In genomic region chr15:101339537-101339936, GRCm38 (mm10) we compare ENCODE assay signal across 8 mouse cellular contexts. TPM values are rescaled to one million over a fixed set of nuclear protein-coding genes. Genes with fewer than 3 reads are reported as not detected.
DNase-seq lines count a peak whose midpoint lies in the region; ATAC-seq and TF ChIP-seq lines count a peak whose summit lies in the region.

No protein-coding gene starts in this region.

- no peak overlapping the region for H3K4me3 ChIP-seq in forebrain, embryonic 13.5 days
- no peak overlapping the region for H3K4me3 ChIP-seq in liver, embryonic 16.5 days (ENCODE audit: low read depth, low read length)
- no peak overlapping the region for H3K4me3 ChIP-seq in neural tube, embryonic 15.5 days (replicated peaks)
- no peak overlapping the region for H3K4me3 ChIP-seq in testis, adult 2 months (ENCODE audit: control insufficient read depth, low read depth, low read length)

- H3K4me1 ChIP-seq in forebrain, embryonic 13.5 days: peaks cover 6% of the 10 kb centered on the region
- peaks cover 3% of the 10 kb centered on the region for H3K4me1 ChIP-seq in liver, embryonic 16.5 days (ENCODE audit: control insufficient read depth, low read depth, low read length)
- no peaks in the 10 kb centered on the region for H3K4me1 ChIP-seq in neural tube, embryonic 15.5 days
- peaks cover 2% of the 10 kb centered on the region; the same call in 1 of the 2 replicates for H3K4me1 ChIP-seq in testis, adult 2 months (ENCODE audit: control insufficient read depth, insufficient read depth, low read length)

- no peak overlapping the region for H3K9ac ChIP-seq in forebrain, embryonic 13.5 days
- H3K9ac ChIP-seq in liver, embryonic 16.5 days (ENCODE audit: low read depth, low read length): no peak overlapping the region
- no peak overlapping the region for H3K9ac ChIP-seq in neural tube, embryonic 15.5 days (replicated peaks)

- ATAC-seq in CD4-positive, CD25-positive, alpha-beta regulatory T cell, adult 4 months: peak; percentile 57
- ATAC-seq in forebrain, embryonic 13.5 days: peak; percentile 95
- 0 out of 2 replicates have a peak, but pooled peaks have one; percentile 37 for ATAC-seq in liver, embryonic 16.5 days (ENCODE audit: low read depth)
- peak; percentile 93 for ATAC-seq in neural tube, embryonic 15.5 days (ENCODE audit: low FRiP score)

- intact Hi-C loops in heart, postnatal 10 days (cut with DNase I): loop anchor here (1.0 to 10.0 kb wide), 5 partner anchors 47 to 728 kb away; no protein-coding TSS in a partner anchor

- H3K27me3 ChIP-seq in forebrain, embryonic 13.5 days: 0 out of 2 replicates have a peak, but pooled peaks cover 4% of the 10 kb centered on the region
- H3K27me3 ChIP-seq in liver, embryonic 16.5 days (ENCODE audit: control insufficient read depth, insufficient read depth, low read depth, low read length): no peaks in the 10 kb centered on the region
- peaks cover 7% of the 10 kb centered on the region for H3K27me3 ChIP-seq in neural tube, embryonic 15.5 days (replicated peaks)
- H3K27me3 ChIP-seq in testis, adult 2 months (ENCODE audit: control insufficient read depth, insufficient read depth, low read length): no peaks in the 10 kb centered on the region

- TF ChIP-seq POLR2A in testis, adult 2 months (IDR thresholded peaks at IDR 0.05; ENCODE audit: control insufficient read depth, low read depth, low read length): no peak

- peak; percentile 82 for DNase-seq in c-Kit-positive CD71-negative TER-119-negative erythroid progenitor cells, embryonic 14.5 days (ENCODE audit: low read depth)
- peak; percentile 88 to 93 for DNase-seq in heart, postnatal 10 days
- peak; percentile 94 to 95 for DNase-seq in kidney, postnatal 4 days

- WGBS in forebrain, embryonic 13.5 days: 3% methylated on average over 2 of the region's 2 CpGs
- 6% methylated on average over 2 of the region's 2 CpGs for WGBS in liver, embryonic 16.5 days (ENCODE audit: insufficient replicate concordance)
- WGBS in neural tube, embryonic 15.5 days: 2% methylated on average over 2 of the region's 2 CpGs

- no peaks in the 10 kb centered on the region for H3K9me3 ChIP-seq in forebrain, embryonic 13.5 days (replicated peaks)
- no peaks in the 10 kb centered on the region for H3K9me3 ChIP-seq in liver, embryonic 16.5 days (replicated peaks; ENCODE audit: control insufficient read depth, low read length)
- H3K9me3 ChIP-seq in neural tube, embryonic 15.5 days (replicated peaks): no peaks in the 10 kb centered on the region

- no peak overlapping the region for H3K27ac ChIP-seq in forebrain, embryonic 13.5 days
- H3K27ac ChIP-seq in liver, embryonic 16.5 days (ENCODE audit: low read length): no peak overlapping the region
- H3K27ac ChIP-seq in neural tube, embryonic 15.5 days (replicated peaks): no peak overlapping the region
- H3K27ac ChIP-seq in testis, adult 2 months (ENCODE audit: control insufficient read depth, insufficient read depth, low read depth, low read length): no peak overlapping the region

- peak; percentile 68; the same call in 1 of the 2 replicates for TF ChIP-seq CTCF in testis, adult 2 months (IDR thresholded peaks at IDR 0.05; ENCODE audit: control insufficient read depth, insufficient read depth, insufficient replicate concordance, low read depth, low read length)

- H3K36me3 ChIP-seq in forebrain, embryonic 13.5 days (ENCODE audit: poor library complexity, severe bottlenecking): no peaks in the 10 kb centered on the region
- no peaks in the 10 kb centered on the region for H3K36me3 ChIP-seq in liver, embryonic 16.5 days (ENCODE audit: control insufficient read depth, insufficient read depth)
- H3K36me3 ChIP-seq in neural tube, embryonic 15.5 days: no peaks in the 10 kb centered on the region
- no peaks in the 10 kb centered on the region for H3K36me3 ChIP-seq in testis, adult 2 months (ENCODE audit: control insufficient read depth, insufficient read depth, low read length)

- H3K4me2 ChIP-seq in forebrain, embryonic 13.5 days: no peak overlapping the region
- no peak overlapping the region for H3K4me2 ChIP-seq in liver, embryonic 16.5 days (ENCODE audit: low read depth, low read length)
- H3K4me2 ChIP-seq in neural tube, embryonic 15.5 days: no peak overlapping the region

RNA-seq across cellular contexts. Expression of gene Krt80, which starts 30.4 kb away (rescaled TPM):
- polyA plus RNA-seq in CD4-positive, CD25-positive, alpha-beta regulatory T cell, adult 4 months (2017; shearing (Covaris generic)): under 1 TPM in 1 of 2 experiments, not detected in 1; 0.22 TPM
- polyA plus RNA-seq in forebrain, embryonic 13.5 days (2015; fragmentation: Nextera tagmentation; extraction: Ambion mirVana): 0.05 TPM in 2 replicates
- total RNA-seq in heart, postnatal 10 days (2021): 1 to 10 TPM; 1.7 to 2.2 TPM
- polyA plus RNA-seq in liver, embryonic 16.5 days (2015; fragmentation: Nextera tagmentation; extraction: Ambion mirVana): 0.32 and 0.52 TPM in 2 replicates
- 0.12 and 0.41 TPM in 2 replicates for polyA plus RNA-seq in neural tube, embryonic 15.5 days (2015; fragmentation: Nextera tagmentation; extraction: Ambion mirVana)
- polyA plus RNA-seq in testis, adult 2 months (2012; rRNA removed): 0.32 and 0.42 TPM in 2 replicates

RNA-seq across cellular contexts. Expression of gene 6030408B16Rik, which starts 46.5 kb away (rescaled TPM):
- not detected for polyA plus RNA-seq in CD4-positive, CD25-positive, alpha-beta regulatory T cell, adult 4 months (2017; shearing (Covaris generic))
- 0.23 and 0.25 TPM in 2 replicates for polyA plus RNA-seq in forebrain, embryonic 13.5 days (2015; fragmentation: Nextera tagmentation; extraction: Ambion mirVana)
- 1 to 10 TPM; 2.3 to 3.6 TPM for total RNA-seq in heart, postnatal 10 days (2021)
- 0.72 and 0.81 TPM in 2 replicates for polyA plus RNA-seq in liver, embryonic 16.5 days (2015; fragmentation: Nextera tagmentation; extraction: Ambion mirVana)
- polyA plus RNA-seq in neural tube, embryonic 15.5 days (2015; fragmentation: Nextera tagmentation; extraction: Ambion mirVana): 0.44 and 0.63 TPM in 2 replicates
- polyA plus RNA-seq in testis, adult 2 months (2012; rRNA removed): 8.5 and 10.4 TPM in 2 replicates

RNA-seq across cellular contexts. Expression of gene Atg101, which starts 55.5 kb away (rescaled TPM):
- polyA plus RNA-seq in CD4-positive, CD25-positive, alpha-beta regulatory T cell, adult 4 months (2017; shearing (Covaris generic)): 10 to 100 TPM; 67.8 to 79.0 TPM
- 81.6 and 85.1 TPM in 2 replicates for polyA plus RNA-seq in forebrain, embryonic 13.5 days (2015; fragmentation: Nextera tagmentation; extraction: Ambion mirVana)
- 10 to 100 TPM; 24.1 to 28.2 TPM for total RNA-seq in heart, postnatal 10 days (2021)
- 25.0 and 26.1 TPM in 2 replicates for polyA plus RNA-seq in liver, embryonic 16.5 days (2015; fragmentation: Nextera tagmentation; extraction: Ambion mirVana)
- 77.2 TPM in 2 replicates for polyA plus RNA-seq in neural tube, embryonic 15.5 days (2015; fragmentation: Nextera tagmentation; extraction: Ambion mirVana)
- polyA plus RNA-seq in testis, adult 2 months (2012; rRNA removed): 16.4 and 17.5 TPM in 2 replicates

Comparison
In these comparisons a context has a peak if more than half of its experiments do, and no peak if none do; other contexts are left out.
1. ATAC-seq: peak in every context shown above with its lines; median percentile 95 in forebrain, embryonic 13.5 days; 93 in neural tube, embryonic 15.5 days; 57 in CD4-positive, CD25-positive, alpha-beta regulatory T cell, adult 4 months; 37 in liver, embryonic 16.5 days.